ENCODE assay signal across 8 mouse cellular contexts in the genomic region with DNA sequence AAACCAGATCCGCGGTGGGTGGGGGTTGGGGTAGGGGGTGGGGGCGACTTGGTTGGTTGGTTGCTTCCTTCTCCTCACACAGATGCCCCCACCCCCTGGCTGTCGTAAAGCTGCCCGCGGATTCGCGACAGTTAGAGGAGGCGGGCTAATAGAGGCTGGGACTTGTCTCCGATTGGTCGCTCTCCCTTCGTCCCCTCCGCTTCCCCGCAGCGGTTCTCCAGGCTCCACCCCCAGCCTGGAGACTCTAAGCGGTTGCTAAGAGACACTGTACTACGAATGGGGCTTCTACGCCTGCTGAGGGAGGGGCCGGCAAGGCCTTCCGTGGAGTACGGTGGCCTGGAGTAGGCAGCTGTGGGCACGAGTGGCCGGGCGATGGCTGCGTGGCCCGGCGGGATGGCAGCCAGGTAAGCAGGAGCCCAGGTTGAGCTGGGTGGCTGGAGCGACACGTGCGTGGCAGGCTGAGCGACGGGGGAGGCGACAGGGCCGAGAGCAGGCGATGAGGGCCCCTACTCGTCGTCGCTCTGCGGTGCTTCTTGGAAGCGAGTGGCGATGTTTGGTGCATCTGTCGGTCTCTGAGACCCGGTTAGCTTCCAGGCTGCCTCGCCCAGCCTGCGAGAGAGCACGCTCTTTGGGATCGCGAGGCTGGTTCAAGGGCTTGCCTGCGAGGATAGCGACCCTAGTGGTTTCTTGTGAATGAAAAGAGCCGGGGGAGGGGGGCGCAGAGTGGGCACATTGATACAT. TPM values are rescaled to one million over a fixed set of nuclear protein-coding genes. Genes with fewer than 3 reads are reported as not detected.
A peak's percentile ranks its signal among the peaks of the same experiment; 100 is the strongest.
DNase-seq lines count a peak whose midpoint lies in the region; ATAC-seq lines count a peak whose summit lies in the region.

A gene (plus strand): TSS at position 270 of the 741 bp plus-strand sequence.

- DNase-seq in adipocyte (ENCODE audit: low spot score) = peak; percentile 98
- DNase-seq in embryo, embryonic 10 days (ENCODE audit: low spot score) = peak; percentile 97
- DNase-seq in gastrocnemius, postnatal 10 days = peak; percentile 89
- peak; percentile 98 for DNase-seq in induced T-regulatory cell, adult 2 months (ENCODE audit: low read depth)
- peak; percentile 99 for DNase-seq in left cerebral cortex, adult 9 months (ENCODE audit: low spot score in 2 of 2)
- peak; percentile 96 for DNase-seq in right cerebral cortex, postnatal 14 days
- DNase-seq in urinary bladder, postnatal 36 days (ENCODE audit: low spot score in 2 of 2) = peak; percentile 98 to 99

- ATAC-seq in megakaryocyte progenitor cell, adult 5-6 weeks (replicated peaks; ENCODE audit: poor library complexity) = peak; percentile 97

RNA-seq across cellular contexts. Expression of the gene that starts here (rescaled TPM):
- total RNA-seq in gastrocnemius, postnatal 10 days (2021) = 1 to 10 TPM; 2.9 to 5.0 TPM
- 8.0 and 14.0 TPM in 2 replicates for total RNA-seq in megakaryocyte progenitor cell, adult 5-6 weeks (2015)
- 4.2 and 15.9 TPM in 2 replicates for total RNA-seq in megakaryocyte progenitor cell, adult 5-6 weeks (2017)

Comparison
In these comparisons a context has a peak if more than half of its experiments do, and no peak if none do; other contexts are left out.
1. Peak in every context shown above with its lines: DNase-seq and ATAC-seq.